Mouse (Mus musculus) CH12.LX (cell line): Measurements from ENCODE around the gene Tubd1.

Experiments used
- CHD2 ChIP-seq: IDR thresholded peaks from 2 replicates; pipeline ENCODE4 v1.6.1; 2011; ENCODE audit warnings: low read length, improper control_type of control experiment
- CTCF ChIP-seq, 2 experiments: IDR thresholded peaks in 1 of 2; conservative IDR thresholded peaks in 1 of 2; 2 replicates each; pipeline ENCODE4 v1.5.1; 2011 to 2012; ENCODE audit warnings: low read depth in 2 of 2, low read length in 2 of 2, improper control_type of control experiment in 1 of 2, inconsistent platforms in 1 of 2, mild to moderate bottlenecking in 1 of 2, moderate library complexity in 1 of 2
- HCFC1 ChIP-seq: IDR thresholded peaks from 2 replicates; pipeline ENCODE4 v1.6.1; 2012; ENCODE audit warnings: low read depth, mild to moderate bottlenecking, inconsistent platforms, low read length, improper control_type of control experiment
- IRF4 ChIP-seq: IDR thresholded peaks from 2 replicates; pipeline ENCODE4 v1.6.1; 2014; ENCODE audit warnings: low read depth, mild to moderate bottlenecking, inconsistent platforms, low read length, improper control_type of control experiment
- KAT2A ChIP-seq: IDR thresholded peaks from 2 replicates; pipeline ENCODE4 v1.6.1; 2012; ENCODE audit warnings: low read length, improper control_type of control experiment, inconsistent platforms; ENCODE audit not compliant: insufficient replicate concordance
- MAX ChIP-seq: IDR thresholded peaks from 2 replicates; pipeline ENCODE4 v1.6.1; 2011; ENCODE audit warnings: low read length, improper control_type of control experiment
- MYC ChIP-seq: IDR thresholded peaks from 2 replicates; pipeline ENCODE4 v1.6.1; 2011; ENCODE audit warnings: low read depth, mild to moderate bottlenecking, improper control_type of control experiment, low read length
- PAX5 ChIP-seq: IDR thresholded peaks from 2 replicates; pipeline ENCODE4 v1.6.1; 2012; ENCODE audit warnings: low read length, inconsistent platforms, mixed read lengths
- POLR2A ChIP-seq: IDR thresholded peaks from 2 replicates; pipeline ENCODE4 v1.6.1; 2011; ENCODE audit warnings: low read depth, mild to moderate bottlenecking, improper control_type of control experiment, low read length
- UBTF ChIP-seq: IDR thresholded peaks from 2 replicates; pipeline ENCODE4 v1.6.1; 2012; ENCODE audit warnings: low read depth, mild to moderate bottlenecking, inconsistent platforms, low read length, improper control_type of control experiment, moderate library complexity
- ZC3H11A ChIP-seq: IDR thresholded peaks from 2 replicates; pipeline ENCODE4 v1.6.1; 2012; ENCODE audit warnings: low read depth, mild to moderate bottlenecking, inconsistent platforms, low read length, improper control_type of control experiment
- ZMIZ1 ChIP-seq: IDR thresholded peaks from 2 replicates; pipeline ENCODE4 v1.6.1; 2012; ENCODE audit warnings: low read depth, mild to moderate bottlenecking, inconsistent platforms, low read length, improper control_type of control experiment

- TF ChIP-seq POLR2A (no peak), MAX (peak; percentile 84), CHD2 (peak; percentile 62; the same call in 1 of the 2 replicates), HCFC1 (no peak; the same call in 1 of the 2 replicates), MYC (peak; percentile 90), PAX5 (no peak), CTCF (conservative IDR thresholded peaks at IDR 0.05 in 1 of 2, IDR thresholded peaks at IDR 0.05 in 1 of 2; ENCODE audit: low read depth in 2 of 2, low read length in 2 of 2) (no peak), ZMIZ1 (no peak; the same call in none of the 2 replicates), KAT2A (no peak), ZC3H11A (no peak), UBTF (no peak; the same call in 1 of the 2 replicates), IRF4 (peak; percentile 26; the same call in 1 of the 2 replicates)
These were observed 41.5 kb downstream of the Tubd1 start for GRCm38 (mm10) chr11:86586177-86586867.
